Comparison of ENCODE assay signal across 8 mouse cellular contexts in the genomic region with DNA sequence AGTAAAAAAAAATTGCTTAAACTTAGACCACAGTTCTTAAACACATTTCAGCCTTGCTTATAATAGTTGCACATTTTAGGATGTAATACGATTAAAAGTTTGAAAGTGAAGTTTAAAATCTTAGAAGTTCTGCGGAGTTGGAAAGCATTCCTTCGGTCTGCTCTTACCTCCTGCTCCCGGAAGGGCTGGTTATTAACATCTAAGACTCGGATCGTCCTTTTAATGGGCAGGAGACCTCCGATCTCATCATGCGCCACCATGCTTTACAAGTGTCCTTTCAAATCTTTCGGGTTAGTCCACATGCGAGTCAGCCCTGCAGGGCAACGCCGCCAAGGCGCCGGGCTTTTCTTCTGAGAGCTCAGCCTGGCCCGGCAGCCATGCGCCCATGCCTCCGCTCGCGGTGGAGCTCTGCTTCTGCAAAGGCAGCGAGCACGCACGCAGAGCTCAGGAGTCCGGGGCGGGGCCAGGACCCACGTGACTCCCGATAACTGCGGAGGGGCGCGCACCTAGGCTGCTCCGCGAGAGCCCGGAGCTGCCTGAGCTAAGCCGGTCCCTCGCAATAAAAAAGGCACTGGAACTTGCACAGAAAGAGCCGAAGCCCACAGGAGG. TPM values are rescaled to one million over a fixed set of nuclear protein-coding genes. Genes with fewer than 3 reads are reported as not detected.
DNase-seq lines count a peak whose midpoint lies in the region; ATAC-seq and TF ChIP-seq lines count a peak whose summit lies in the region.

No protein-coding gene starts in this region.

- TF ChIP-seq CTCF in small intestine, adult 2 months (IDR thresholded peaks at IDR 0.05; ENCODE audit: extremely low read depth, insufficient read length, insufficient replicate concordance, low read depth, low read length), result no peak

- peak; percentile 98 for ATAC-seq in embryonic facial prominence, embryonic 12.5 days (ENCODE audit: insufficient number of reproducible peaks, insufficient read depth, low FRiP score, low TSS enrichment)
- ATAC-seq in limb, embryonic 11.5 days (ENCODE audit: insufficient number of reproducible peaks, low FRiP score, low TSS enrichment, low read depth), result peak; percentile 96
- ATAC-seq in midbrain, embryonic 13.5 days, result peak; percentile 99

- TF ChIP-seq POLR2A in small intestine, adult 2 months (IDR thresholded peaks at IDR 0.05; ENCODE audit: low read depth, low read length), result peak; percentile 99

- H3K4me2 ChIP-seq in embryonic facial prominence, embryonic 12.5 days (replicated peaks), result peak overlapping the region; percentile 68
- peak overlapping the region; percentile 37; the same call in 1 of the 2 replicates for H3K4me2 ChIP-seq in limb, embryonic 11.5 days (ENCODE audit: low read depth, severe bottlenecking)
- H3K4me2 ChIP-seq in midbrain, embryonic 13.5 days (replicated peaks), result peak overlapping the region; percentile 63

- no peaks in the 10 kb centered on the region for H3K9me3 ChIP-seq in embryonic facial prominence, embryonic 12.5 days
- H3K9me3 ChIP-seq in limb, embryonic 11.5 days (ENCODE audit: control insufficient read depth, low read length), result no peaks in the 10 kb centered on the region
- H3K9me3 ChIP-seq in midbrain, embryonic 13.5 days, result no peaks in the 10 kb centered on the region

- H3K27ac ChIP-seq in embryonic facial prominence, embryonic 12.5 days, result peak overlapping the region; percentile 74
- no peak overlapping the region; the same call in 1 of the 2 replicates for H3K27ac ChIP-seq in limb, embryonic 11.5 days (replicated peaks; ENCODE audit: low read depth, low read length)
- H3K27ac ChIP-seq in midbrain, embryonic 13.5 days, result no peak overlapping the region
- peak overlapping the region; percentile 82 for H3K27ac ChIP-seq in small intestine, adult 2 months (ENCODE audit: insufficient read depth, low read depth, low read length)

- H3K27me3 ChIP-seq in embryonic facial prominence, embryonic 12.5 days, result no peaks in the 10 kb centered on the region
- H3K27me3 ChIP-seq in limb, embryonic 11.5 days (ENCODE audit: control insufficient read depth, insufficient read depth, low read length), result no peaks in the 10 kb centered on the region
- H3K27me3 ChIP-seq in midbrain, embryonic 13.5 days, result 0 out of 2 replicates have a peak, but pooled peaks cover 3% of the 10 kb centered on the region
- H3K27me3 ChIP-seq in small intestine, adult 2 months (ENCODE audit: control insufficient read depth, insufficient read depth, low read length), result no peaks in the 10 kb centered on the region

- H3K4me3 ChIP-seq in embryonic facial prominence, embryonic 12.5 days, result peak overlapping the region; percentile 57
- peak overlapping the region; percentile 52 for H3K4me3 ChIP-seq in limb, embryonic 11.5 days (ENCODE audit: low read depth, low read length)
- peak overlapping the region; percentile 43 for H3K4me3 ChIP-seq in midbrain, embryonic 13.5 days (replicated peaks)
- H3K4me3 ChIP-seq in small intestine, adult 2 months (ENCODE audit: low read depth, low read length), result peak overlapping the region; percentile 75

- H3K9ac ChIP-seq in embryonic facial prominence, embryonic 12.5 days, result peak overlapping the region; percentile 72
- H3K9ac ChIP-seq in limb, embryonic 11.5 days (ENCODE audit: low read length), result peak overlapping the region; percentile 74
- peak overlapping the region; percentile 61 for H3K9ac ChIP-seq in midbrain, embryonic 13.5 days (replicated peaks)

- peaks cover 21% of the 10 kb centered on the region; the same call in 1 of the 2 replicates for H3K4me1 ChIP-seq in embryonic facial prominence, embryonic 12.5 days
- 0 out of 2 replicates have a peak, but pooled peaks cover 3% of the 10 kb centered on the region for H3K4me1 ChIP-seq in limb, embryonic 11.5 days (ENCODE audit: control insufficient read depth, insufficient read depth, low read length)
- peaks cover 5% of the 10 kb centered on the region; the same call in 1 of the 2 replicates for H3K4me1 ChIP-seq in midbrain, embryonic 13.5 days (replicated peaks)
- H3K4me1 ChIP-seq in small intestine, adult 2 months (ENCODE audit: control insufficient read depth, insufficient read depth, insufficient read length, low read length), result peaks cover 20% of the 10 kb centered on the region; the same call in 1 of the 2 replicates

- H3K36me3 ChIP-seq in embryonic facial prominence, embryonic 12.5 days, result peaks cover 8% of the 10 kb centered on the region
- H3K36me3 ChIP-seq in limb, embryonic 11.5 days (ENCODE audit: control insufficient read depth, insufficient read depth, low read length), result peaks cover 5% of the 10 kb centered on the region; the same call in 1 of the 2 replicates
- H3K36me3 ChIP-seq in midbrain, embryonic 13.5 days, result 0 out of 2 replicates have a peak, but pooled peaks cover 5% of the 10 kb centered on the region
- H3K36me3 ChIP-seq in small intestine, adult 2 months (ENCODE audit: control insufficient read depth, insufficient read depth, low read length), result peaks cover 11% of the 10 kb centered on the region

- DNase-seq in 3134 (ENCODE audit: extremely low read depth, insufficient read length, low spot score), result peak; percentile 86
- peak; percentile 97 to 98 for DNase-seq in adrenal gland, postnatal 36 days
- DNase-seq in heart, adult 18-20 months, result peak; percentile 93
- DNase-seq in kidney, adult 18-20 months, result peak; percentile 96
- peak; percentile 95 for DNase-seq in limb, embryonic 11.5 days (ENCODE audit: low spot score)

- under 1% methylated on average over 35 of the region's 35 CpGs for WGBS in embryonic facial prominence, embryonic 12.5 days
- under 1% methylated on average over 35 of the region's 35 CpGs for WGBS in limb, embryonic 11.5 days
- WGBS in midbrain, embryonic 13.5 days, result under 1% methylated on average over 35 of the region's 35 CpGs
- under 1% methylated on average over 35 of the region's 35 CpGs for WGBS in small intestine, adult 2 months

RNA-seq across cellular contexts. Expression of gene Net1, which starts 24.8 kb away (rescaled TPM):
- total RNA-seq in adrenal gland, postnatal 36 days (2021), result 100 to 1,000 TPM; 163 to 196 TPM
- 150 and 155 TPM in 2 replicates for polyA plus RNA-seq in embryonic facial prominence, embryonic 12.5 days (2016; fragmentation: Nextera tagmentation; extraction: Ambion mirVana)
- 10 to 100 TPM; 17.5 to 26.0 TPM for total RNA-seq in heart, adult 18-20 months (2021)
- polyA plus RNA-seq in limb, embryonic 11.5 days (2014; fragmentation: Nextera tagmentation; extraction: Ambion mirVana), result 95.9 and 101 TPM in 2 replicates
- 14.5 and 14.6 TPM in 2 replicates for polyA plus RNA-seq in midbrain, embryonic 13.5 days (2015; fragmentation: Nextera tagmentation; extraction: Ambion mirVana)
- polyA plus RNA-seq in small intestine, adult 2 months (2012; rRNA removed), result 16.8 and 64.6 TPM in 2 replicates

RNA-seq across cellular contexts. Expression of gene Tubal3, which starts 24.8 kb away (rescaled TPM):
- not detected for total RNA-seq in adrenal gland, postnatal 36 days (2021)
- not detected in 2 replicates for polyA plus RNA-seq in embryonic facial prominence, embryonic 12.5 days (2016; fragmentation: Nextera tagmentation; extraction: Ambion mirVana)
- not detected for total RNA-seq in heart, adult 18-20 months (2021)
- polyA plus RNA-seq in limb, embryonic 11.5 days (2014; fragmentation: Nextera tagmentation; extraction: Ambion mirVana), result not detected in 2 replicates
- polyA plus RNA-seq in midbrain, embryonic 13.5 days (2015; fragmentation: Nextera tagmentation; extraction: Ambion mirVana), result not detected in 2 replicates
- 18.3 and 52.6 TPM in 2 replicates for polyA plus RNA-seq in small intestine, adult 2 months (2012; rRNA removed)

RNA-seq across cellular contexts. Expression of gene Calm5, which starts 39.3 kb away (rescaled TPM):
- not detected for total RNA-seq in adrenal gland, postnatal 36 days (2021)
- not detected in 2 replicates for polyA plus RNA-seq in embryonic facial prominence, embryonic 12.5 days (2016; fragmentation: Nextera tagmentation; extraction: Ambion mirVana)
- not detected for total RNA-seq in heart, adult 18-20 months (2021)
- not detected in 2 replicates for polyA plus RNA-seq in limb, embryonic 11.5 days (2014; fragmentation: Nextera tagmentation; extraction: Ambion mirVana)
- not detected in 2 replicates for polyA plus RNA-seq in midbrain, embryonic 13.5 days (2015; fragmentation: Nextera tagmentation; extraction: Ambion mirVana)
- not detected in 2 replicates for polyA plus RNA-seq in small intestine, adult 2 months (2012; rRNA removed)

RNA-seq across cellular contexts. Expression of gene Ucn3, which starts 51.9 kb away (rescaled TPM):
- not detected for total RNA-seq in adrenal gland, postnatal 36 days (2021)
- 0.20 TPM in 1 of 2 replicates, not detected in the other for polyA plus RNA-seq in embryonic facial prominence, embryonic 12.5 days (2016; fragmentation: Nextera tagmentation; extraction: Ambion mirVana)
- total RNA-seq in heart, adult 18-20 months (2021), result not detected
- not detected in 2 replicates for polyA plus RNA-seq in limb, embryonic 11.5 days (2014; fragmentation: Nextera tagmentation; extraction: Ambion mirVana)
- polyA plus RNA-seq in midbrain, embryonic 13.5 days (2015; fragmentation: Nextera tagmentation; extraction: Ambion mirVana), result not detected in 2 replicates
- polyA plus RNA-seq in small intestine, adult 2 months (2012; rRNA removed), result 1.2 and 1.3 TPM in 2 replicates

RNA-seq across cellular contexts. Expression of gene Calm4, which starts 55.7 kb away (rescaled TPM):
- total RNA-seq in adrenal gland, postnatal 36 days (2021), result not detected
- 0.18 and 0.34 TPM in 2 replicates for polyA plus RNA-seq in embryonic facial prominence, embryonic 12.5 days (2016; fragmentation: Nextera tagmentation; extraction: Ambion mirVana)
- not detected for total RNA-seq in heart, adult 18-20 months (2021)
- polyA plus RNA-seq in limb, embryonic 11.5 days (2014; fragmentation: Nextera tagmentation; extraction: Ambion mirVana), result not detected in 2 replicates
- not detected in 2 replicates for polyA plus RNA-seq in midbrain, embryonic 13.5 days (2015; fragmentation: Nextera tagmentation; extraction: Ambion mirVana)
- polyA plus RNA-seq in small intestine, adult 2 months (2012; rRNA removed), result not detected in 2 replicates

Comparison
In these comparisons a context has a peak if more than half of its experiments do, and no peak if none do; other contexts are left out.
1. H3K27ac ChIP-seq: peak in embryonic facial prominence, embryonic 12.5 days (single experiment) and small intestine, adult 2 months (single experiment); none in limb, embryonic 11.5 days (single experiment) and midbrain, embryonic 13.5 days (single experiment).
2. RNA of gene Tubal3, which starts 24.8 kb away (polyA plus RNA-seq): 18.3 to 52.6 TPM in small intestine, adult 2 months; not detected in embryonic facial prominence, embryonic 12.5 days, not detected in limb, embryonic 11.5 days and not detected in midbrain, embryonic 13.5 days; every median in the first group is over 10 times any median in the second.
3. Peak in every context shown above with its lines, with median percentiles within 50 percentile points of each other: DNase-seq, ATAC-seq, H3K4me2 ChIP-seq, H3K4me3 ChIP-seq and H3K9ac ChIP-seq.